Mouse (Mus musculus) forebrain, embryonic 16.5 days (tissue): Measurements from ENCODE around the gene Agpat4. TPM values are rescaled to one million over a fixed set of nuclear protein-coding genes. Genes with fewer than 3 reads are reported as not detected.

Source experiments
- ATAC-seq: fragments of 200-750 bp; cut with Nextera tagmentation; 2 replicates; pipeline ENCODE4 v1.8.0; 2017; ENCODE audit warnings: mild to moderate bottlenecking, moderate library complexity
- H3K27ac ChIP-seq: fragments of 300-500 bp; sonication (generic); 2 replicates; pipeline ENCODE4 v1.5.1; 2014; ENCODE audit warnings: low read length, control low read depth
- H3K27me3 ChIP-seq: fragments of 300-500 bp; sonication (generic); replicated peaks from 2 replicates; pipeline ENCODE4 v1.6.1; 2014; ENCODE audit warnings: low read length; ENCODE audit not compliant: control insufficient read depth, insufficient read depth
- H3K36me3 ChIP-seq: fragments of 300-500 bp; sonication (generic); 2 replicates; pipeline ENCODE4 v1.6.1; 2014; ENCODE audit not compliant: control insufficient read depth, insufficient read depth
- H3K4me1 ChIP-seq: fragments of 300-500 bp; sonication (generic); replicated peaks from 2 replicates; pipeline ENCODE4 v1.6.1; 2014; ENCODE audit warnings: low read length; ENCODE audit not compliant: control insufficient read depth, insufficient read depth
- H3K4me2 ChIP-seq: fragments of 300-500 bp; sonication (generic); 2 replicates; pipeline ENCODE4 v1.6.1; 2014; ENCODE audit warnings: mild to moderate bottlenecking, low read length, control low read depth
- H3K4me3 ChIP-seq: fragments of 300-500 bp; sonication (generic); replicated peaks from 2 replicates; pipeline ENCODE4 v1.5.1; 2014; ENCODE audit warnings: mild to moderate bottlenecking, low read length, control low read depth
- H3K9ac ChIP-seq: fragments of 300-500 bp; sonication (generic); replicated peaks from 2 replicates; pipeline ENCODE4 v1.6.1; 2014; ENCODE audit warnings: low read depth, low read length, control low read depth
- H3K9me3 ChIP-seq: fragments of 300-500 bp; sonication (generic); 2 replicates; pipeline ENCODE4 v1.6.1; 2016; ENCODE audit warnings: low read length; ENCODE audit not compliant: control insufficient read depth
- WGBS: fragments of 180-500 bp; shearing (Covaris S2); extraction: QIAGEN DNeasy Blood & Tissue Kit; methylation state at CpG from one replicate; pipeline ENCODE4 v1.1.7; 2014; 5-methylcytosine and 5-hydroxymethylcytosine counted together
- polyA plus RNA-seq: library from polyadenylated mRNA; unstranded; fragments of >200 nt; fragmentation: Nextera tagmentation; extraction: Ambion mirVana; gene quantifications from 2 replicates; pipeline ENCODE4 v1.2.1, GENCODE M21; 2015

Gene Agpat4
- polyA plus RNA-seq, 1 experiment from 2014 or later, result 57.6 TPM

- H3K9ac ChIP-seq, result no peak overlapping the region
- H3K9me3 ChIP-seq, result no peaks in the 10 kb centered on the region
- peaks cover 4% of the 10 kb centered on the region for H3K4me1 ChIP-seq
- H3K36me3 ChIP-seq, result no peaks in the 10 kb centered on the region; the same call in 1 of the 2 replicates
- 61% methylated on average over 5 of the region's 5 CpGs for WGBS
- no peak overlapping the region for H3K4me3 ChIP-seq
- H3K4me2 ChIP-seq, result no peak overlapping the region
- H3K27me3 ChIP-seq, result no peaks in the 10 kb centered on the region
- no peak for ATAC-seq
- H3K27ac ChIP-seq, result no peak overlapping the region
These were observed 76.6 kb downstream of the Agpat4 start for GRCm38 (mm10) chr17:12195137-12195536.

- H3K9ac ChIP-seq, result no peak overlapping the region
- H3K4me3 ChIP-seq, result no peak overlapping the region
- no peak overlapping the region for H3K27ac ChIP-seq
- H3K27me3 ChIP-seq, result no peaks in the 10 kb centered on the region
- 88% methylated on average over 10 of the region's 10 CpGs for WGBS
- peaks cover 6% of the 10 kb centered on the region for H3K4me1 ChIP-seq
- no peak for ATAC-seq
- no peaks in the 10 kb centered on the region for H3K9me3 ChIP-seq
- H3K36me3 ChIP-seq, result no peaks in the 10 kb centered on the region; the same call in 1 of the 2 replicates
- H3K4me2 ChIP-seq, result no peak overlapping the region
These were observed 77.1 kb downstream of the Agpat4 start for GRCm38 (mm10) chr17:12195604-12196003.

- no peak for ATAC-seq
- WGBS, result 41% methylated on average over 4 of the region's 4 CpGs
- Histone ChIP-seq H3K9me3 (no peaks in the 10 kb centered on the region), H3K4me2 (no peak overlapping the region), H3K4me1 (peaks cover 27% of the 10 kb centered on the region), H3K4me3 (no peak overlapping the region), H3K9ac (no peak overlapping the region), H3K27ac (no peak overlapping the region), H3K36me3 (no peaks in the 10 kb centered on the region; the same call in 1 of the 2 replicates), H3K27me3 (no peaks in the 10 kb centered on the region)
These were observed 81.4 kb downstream of the Agpat4 start for GRCm38 (mm10) chr17:12199933-12200332.

- Histone ChIP-seq H3K9ac (no peak overlapping the region), H3K36me3 (no peaks in the 10 kb centered on the region; the same call in 1 of the 2 replicates), H3K9me3 (no peaks in the 10 kb centered on the region), H3K4me2 (no peak overlapping the region), H3K4me1 (peaks cover 38% of the 10 kb centered on the region), H3K4me3 (no peak overlapping the region), H3K27ac (no peak overlapping the region), H3K27me3 (no peaks in the 10 kb centered on the region)
- no peak for ATAC-seq
- WGBS, result 100% methylated on average over 1 of the region's 1 CpGs
These were observed 82.6 kb downstream of the Agpat4 start for GRCm38 (mm10) chr17:12201086-12201485.

- peak overlapping the region; percentile 19 for H3K4me2 ChIP-seq
- WGBS, result 34% methylated on average over 15 of the region's 15 CpGs
- no peaks in the 10 kb centered on the region for H3K9me3 ChIP-seq
- no peak overlapping the region for H3K9ac ChIP-seq
- no peaks in the 10 kb centered on the region; the same call in 1 of the 2 replicates for H3K36me3 ChIP-seq
- no peak overlapping the region; the same call in 1 of the 2 replicates for H3K27ac ChIP-seq
- no peak overlapping the region for H3K4me3 ChIP-seq
- peak; percentile 71 for ATAC-seq
- H3K4me1 ChIP-seq, result peaks cover 51% of the 10 kb centered on the region
- H3K27me3 ChIP-seq, result no peaks in the 10 kb centered on the region
These were observed 85.0 kb downstream of the Agpat4 start for GRCm38 (mm10) chr17:12203414-12203897.

GRCm38 (mm10) chr17:12204246-12204645 is 85.7 kb downstream of the Agpat4 start:
- no peak overlapping the region for H3K9ac ChIP-seq
- ATAC-seq, result no peak
- no peak overlapping the region for H3K4me3 ChIP-seq
- no peaks in the 10 kb centered on the region for H3K27me3 ChIP-seq
- 77% methylated on average over 3 of the region's 3 CpGs for WGBS
- H3K4me2 ChIP-seq, result no peak overlapping the region
- H3K27ac ChIP-seq, result no peak overlapping the region; the same call in 1 of the 2 replicates
- H3K4me1 ChIP-seq, result peaks cover 51% of the 10 kb centered on the region
- H3K9me3 ChIP-seq, result no peaks in the 10 kb centered on the region
- H3K36me3 ChIP-seq, result no peaks in the 10 kb centered on the region

- no peak for ATAC-seq
- Histone ChIP-seq H3K9me3 (no peaks in the 10 kb centered on the region), H3K4me1 (peaks cover 51% of the 10 kb centered on the region), H3K9ac (no peak overlapping the region), H3K4me2 (no peak overlapping the region), H3K27me3 (no peaks in the 10 kb centered on the region), H3K36me3 (no peaks in the 10 kb centered on the region), H3K4me3 (no peak overlapping the region), H3K27ac (no peak overlapping the region; the same call in 1 of the 2 replicates)
- WGBS, result 52% methylated on average over 3 of the region's 3 CpGs
These were observed 86.1 kb downstream of the Agpat4 start for GRCm38 (mm10) chr17:12204689-12205014.

- ATAC-seq, result no peak
- no peaks in the 10 kb centered on the region for H3K27me3 ChIP-seq
- peaks cover 47% of the 10 kb centered on the region for H3K4me1 ChIP-seq
- no peak overlapping the region for H3K27ac ChIP-seq
- no peak overlapping the region for H3K4me2 ChIP-seq
- no peaks in the 10 kb centered on the region for H3K36me3 ChIP-seq
- H3K4me3 ChIP-seq, result no peak overlapping the region
- WGBS, result 66% methylated on average over 10 of the region's 10 CpGs
- no peak overlapping the region for H3K9ac ChIP-seq
- no peaks in the 10 kb centered on the region for H3K9me3 ChIP-seq
These were observed 86.7 kb downstream of the Agpat4 start for GRCm38 (mm10) chr17:12205015-12205693.

GRCm38 (mm10) chr17:12205694-12206075 is 87.2 kb downstream of the Agpat4 start:
- no peak overlapping the region for H3K9ac ChIP-seq
- H3K36me3 ChIP-seq, result no peaks in the 10 kb centered on the region
- H3K4me1 ChIP-seq, result peaks cover 45% of the 10 kb centered on the region
- no peak for ATAC-seq
- H3K4me2 ChIP-seq, result no peak overlapping the region
- no peak overlapping the region for H3K4me3 ChIP-seq
- H3K27me3 ChIP-seq, result no peaks in the 10 kb centered on the region
- H3K27ac ChIP-seq, result no peak overlapping the region
- H3K9me3 ChIP-seq, result no peaks in the 10 kb centered on the region
- 36% methylated on average over 4 of the region's 4 CpGs for WGBS
